Mouse (Mus musculus) thymus, adult 2 months (tissue): ENCODE data around the gene Slc4a4.

ENCODE experiments used
- CTCF ChIP-seq: fragments of 200-500 bp; IDR thresholded peaks from 2 replicates; pipeline ENCODE4 v1.5.1; 2012; ENCODE audit warnings: mild to moderate bottlenecking, control low read depth, low read length, moderate library complexity, borderline replicate concordance; ENCODE audit not compliant: control insufficient read depth, poor library complexity, insufficient read depth; ENCODE audit errors: extremely low read depth
- POLR2A ChIP-seq: fragments of 200-500 bp; IDR thresholded peaks from 2 replicates; pipeline ENCODE4 v1.6.1; 2012; ENCODE audit warnings: mild to moderate bottlenecking, low read length, control low read depth, moderate library complexity; ENCODE audit not compliant: control insufficient read depth, poor library complexity, insufficient read depth; ENCODE audit errors: extremely low read depth

GRCm38 (mm10) chr5:89015878-89016277, 129.3 kb downstream of the Slc4a4 start:
- no peak for TF ChIP-seq CTCF
- no peak for TF ChIP-seq POLR2A
